Mouse (Mus musculus): ENCODE data around the gene Zfp423.

The Zfp423 gene

GRCm38 (mm10) chr8:87697127-87697526, 262.3 kb downstream of the Zfp423 start:
- no peak for DNase-seq (ENCODE audit: low spot score)

GRCm38 (mm10) chr8:87693741-87694140, 265.7 kb downstream of the Zfp423 start:
- DNase-seq (ENCODE audit: low spot score): no peak

- no peak for DNase-seq (ENCODE audit: low spot score)
Measured at GRCm38 (mm10) chr8:87690100-87691095, 269.0 kb downstream of the Zfp423 start.

- no peak for DNase-seq (ENCODE audit: low spot score)
Measured at GRCm38 (mm10) chr8:87689192-87689591, 270.2 kb downstream of the Zfp423 start.

GRCm38 (mm10) chr8:87688348-87688747, 271.0 kb downstream of the Zfp423 start:
- no peak for DNase-seq (ENCODE audit: low spot score)

GRCm38 (mm10) chr8:87686986-87687698, 272.3 kb downstream of the Zfp423 start:
- DNase-seq (ENCODE audit: low spot score): no peak

- DNase-seq (ENCODE audit: low spot score): no peak
Measured at GRCm38 (mm10) chr8:87686026-87686425, 273.4 kb downstream of the Zfp423 start.

- DNase-seq (ENCODE audit: low spot score): no peak
Measured at GRCm38 (mm10) chr8:87685392-87685791, 274.0 kb downstream of the Zfp423 start.

GRCm38 (mm10) chr8:87682066-87682465, 277.3 kb downstream of the Zfp423 start:
- no peak for DNase-seq (ENCODE audit: low spot score)

- no peak for DNase-seq (ENCODE audit: low spot score)
Measured at GRCm38 (mm10) chr8:87680034-87680433, 279.4 kb downstream of the Zfp423 start.

- no peak for DNase-seq (ENCODE audit: low spot score)
Measured at GRCm38 (mm10) chr8:87679431-87680003, 279.9 kb downstream of the Zfp423 start.

GRCm38 (mm10) chr8:87675411-87675810, 284.0 kb downstream of the Zfp423 start:
- no peak for DNase-seq (ENCODE audit: low spot score)

- DNase-seq (ENCODE audit: low spot score): no peak
Measured at GRCm38 (mm10) chr8:87674157-87674556, 285.2 kb downstream of the Zfp423 start.

GRCm38 (mm10) chr8:87672214-87672613, 287.2 kb downstream of the Zfp423 start:
- no peak for DNase-seq (ENCODE audit: low spot score)

- DNase-seq (ENCODE audit: low spot score): no peak
Measured at GRCm38 (mm10) chr8:87671209-87671970, 288.0 kb downstream of the Zfp423 start.

- no peak for DNase-seq (ENCODE audit: low spot score)
Measured at GRCm38 (mm10) chr8:87670232-87670631, 289.2 kb downstream of the Zfp423 start.

GRCm38 (mm10) chr8:87668736-87669135, 290.7 kb downstream of the Zfp423 start:
- no peak for DNase-seq (ENCODE audit: low spot score)

GRCm38 (mm10) chr8:87667914-87668643, 291.3 kb downstream of the Zfp423 start:
- DNase-seq (ENCODE audit: low spot score): no peak

GRCm38 (mm10) chr8:87667297-87667696, 292.1 kb downstream of the Zfp423 start:
- no peak for DNase-seq (ENCODE audit: low spot score)

- DNase-seq (ENCODE audit: low spot score): no peak
Measured at GRCm38 (mm10) chr8:87665337-87665736, 294.1 kb downstream of the Zfp423 start.

- DNase-seq (ENCODE audit: low spot score): no peak
Measured at GRCm38 (mm10) chr8:87664217-87664509, 295.2 kb downstream of the Zfp423 start.

Data from testis, postnatal 10 days (tissue).